Comparison of ENCODE assay signal across 10 mouse cellular contexts in the genomic region with DNA sequence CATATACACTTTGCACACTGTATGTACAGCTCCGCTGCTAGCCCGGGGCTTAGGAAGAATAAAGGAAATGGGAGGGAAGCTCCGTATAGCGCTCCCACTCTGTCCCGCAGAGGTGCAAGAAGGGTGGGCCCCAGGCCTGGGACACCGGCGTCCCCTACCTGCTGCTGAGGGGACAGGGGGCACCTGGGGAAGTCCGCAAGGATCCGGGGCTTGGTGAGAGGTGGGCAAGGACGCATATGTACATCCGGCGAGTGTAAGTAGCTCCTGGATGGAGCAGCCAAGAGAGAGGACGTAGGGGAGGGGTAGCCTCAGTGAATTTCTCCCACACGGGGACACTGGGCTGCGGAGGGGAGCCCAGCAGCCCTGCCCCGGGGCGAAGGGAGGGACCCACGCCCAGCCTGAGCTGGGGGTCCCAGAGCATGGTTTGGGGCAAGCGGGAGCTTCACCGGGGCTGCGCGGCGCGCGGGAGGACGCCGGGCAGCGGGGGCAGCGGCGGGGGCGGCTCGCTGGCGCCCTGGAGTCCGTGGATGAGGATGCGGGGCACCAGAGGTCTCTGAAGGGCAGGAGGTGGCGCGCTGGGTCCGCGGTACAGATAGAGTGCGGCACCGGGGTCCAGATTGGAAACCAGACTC. TPM values are rescaled to one million over a fixed set of nuclear protein-coding genes. Genes with fewer than 3 reads are reported as not detected.
A peak's percentile ranks its signal among the peaks of the same experiment; 100 is the strongest.
DNase-seq lines count a peak whose midpoint lies in the region; ATAC-seq and TF ChIP-seq lines count a peak whose summit lies in the region.
"Had no signal": no experiment of that assay in that cellular context is flagged by ENCODE, and none has a peak within 500 bp of the region (broad histone marks: within the 10 kb centered on the region; RNA-seq: fewer than 3 reads in every experiment).

No protein-coding gene starts in this region.

- H3K9me3 ChIP-seq in kidney, embryonic 16.5 days (ENCODE audit: low read length): no peaks in the 10 kb centered on the region
- H3K9me3 ChIP-seq in intestine, postnatal 0 days (ENCODE audit: control insufficient read depth): no peaks in the 10 kb centered on the region
- no peaks in the 10 kb centered on the region for H3K9me3 ChIP-seq in neural tube, embryonic 12.5 days
- H3K9me3 ChIP-seq: liver, embryonic 15.5 days had no signal

- H3K4me3 ChIP-seq in cerebellum, adult 2 months (replicated peaks; ENCODE audit: insufficient read depth, low read depth, low read length): no peak overlapping the region
- peak overlapping the region; percentile 32; the same call in 1 of the 2 replicates for H3K4me3 ChIP-seq in kidney, embryonic 16.5 days (ENCODE audit: low read length)
- 0 out of 2 replicates have a peak overlapping the region, but pooled peaks have one; percentile 2 for H3K4me3 ChIP-seq in intestine, postnatal 0 days (ENCODE audit: low read depth, low read length)
- H3K4me3 ChIP-seq in neural tube, embryonic 12.5 days: peak overlapping the region; percentile 13; the same call in 1 of the 2 replicates
- H3K4me3 ChIP-seq: liver, embryonic 15.5 days had no signal

- H3K4me2 ChIP-seq in kidney, embryonic 16.5 days (replicated peaks; ENCODE audit: low read depth, low read length): peak overlapping the region; percentile 50
- H3K4me2 ChIP-seq in intestine, postnatal 0 days (replicated peaks; ENCODE audit: low read depth): no peak overlapping the region
- peak overlapping the region; percentile 58 for H3K4me2 ChIP-seq in neural tube, embryonic 12.5 days (replicated peaks)
- H3K4me2 ChIP-seq: liver, embryonic 15.5 days had no signal

- no peaks in the 10 kb centered on the region for H3K27me3 ChIP-seq in cerebellum, adult 2 months (ENCODE audit: control insufficient read depth, insufficient read depth, low read length)
- peaks cover 82% of the 10 kb centered on the region for H3K27me3 ChIP-seq in kidney, embryonic 16.5 days (ENCODE audit: insufficient read depth, low read length)
- H3K27me3 ChIP-seq in intestine, postnatal 0 days (replicated peaks; ENCODE audit: control insufficient read depth, insufficient read depth, low read length): peaks cover 68% of the 10 kb centered on the region
- H3K27me3 ChIP-seq in neural tube, embryonic 12.5 days (replicated peaks): peaks cover 90% of the 10 kb centered on the region

- WGBS in cerebellum, adult 2 months: 46% methylated on average over 41 of the region's 41 CpGs
- WGBS in kidney, embryonic 16.5 days: under 1% methylated on average over 41 of the region's 41 CpGs
- 1% methylated on average over 40 of the region's 41 CpGs for WGBS in intestine, postnatal 0 days
- under 1% methylated on average over 41 of the region's 41 CpGs for WGBS in neural tube, embryonic 12.5 days

- peaks cover 3% of the 10 kb centered on the region; the same call in 1 of the 2 replicates for H3K4me1 ChIP-seq in cerebellum, adult 2 months (ENCODE audit: control insufficient read depth, insufficient read depth, low read length)
- H3K4me1 ChIP-seq in kidney, embryonic 16.5 days (ENCODE audit: insufficient read depth, low read length): peaks cover 19% of the 10 kb centered on the region
- no peaks in the 10 kb centered on the region for H3K4me1 ChIP-seq in intestine, postnatal 0 days (replicated peaks; ENCODE audit: control insufficient read depth, insufficient read depth, low read length)
- peaks cover 39% of the 10 kb centered on the region for H3K4me1 ChIP-seq in neural tube, embryonic 12.5 days
- H3K4me1 ChIP-seq: liver, embryonic 15.5 days had no signal

- TF ChIP-seq POLR2A in cerebellum, adult 2 months (IDR thresholded peaks at IDR 0.05; ENCODE audit: borderline replicate concordance, insufficient read depth, low read length): no peak

- DNase-seq in cerebellum, postnatal 10 days: peak; percentile 46 to 56
- no peak for DNase-seq in cerebellum, adult 2 months
- no peak for DNase-seq in kidney, postnatal 14 days
- no peak for DNase-seq in left cerebral cortex, adult 8-10 months (ENCODE audit: low spot score in 2 of 2)
- DNase-seq in ovary, postnatal 14 days (ENCODE audit: low spot score): no peak

- ATAC-seq in kidney, embryonic 16.5 days (ENCODE audit: low FRiP score, low TSS enrichment): peak; percentile 22; the same call in 1 of the 2 replicates
- no peak for ATAC-seq in intestine, postnatal 0 days
- no peak for ATAC-seq in neural tube, embryonic 12.5 days (ENCODE audit: low FRiP score, low read depth)
- ATAC-seq: inflammation-experienced regulatory T-cells, adult 6 months had no signal

- no peak for TF ChIP-seq CTCF in cerebellum, adult 2 months (IDR thresholded peaks at IDR 0.05; ENCODE audit: borderline replicate concordance, insufficient read depth, low read depth, low read length)
- no peak for TF ChIP-seq CTCF in intestine, postnatal 0 days (IDR thresholded peaks at IDR 0.05; ENCODE audit: low read depth)

- H3K9ac ChIP-seq in kidney, embryonic 16.5 days (replicated peaks; ENCODE audit: low read length): no peak overlapping the region
- H3K9ac ChIP-seq in intestine, postnatal 0 days (ENCODE audit: low read depth, low read length): no peak overlapping the region
- H3K9ac ChIP-seq in neural tube, embryonic 12.5 days: no peak overlapping the region
- H3K9ac ChIP-seq: liver, embryonic 15.5 days had no signal

- H3K36me3 ChIP-seq in kidney, embryonic 16.5 days (ENCODE audit: insufficient read depth, low read length): peaks cover 6% of the 10 kb centered on the region; the same call in 1 of the 2 replicates
- peaks cover 11% of the 10 kb centered on the region; the same call in 1 of the 2 replicates for H3K36me3 ChIP-seq in intestine, postnatal 0 days (ENCODE audit: control insufficient read depth, insufficient read depth)
- peaks cover 10% of the 10 kb centered on the region for H3K36me3 ChIP-seq in neural tube, embryonic 12.5 days

- H3K27ac ChIP-seq in cerebellum, adult 2 months (ENCODE audit: insufficient read depth, low read length): no peak overlapping the region
- H3K27ac ChIP-seq in kidney, embryonic 16.5 days (ENCODE audit: low read length): no peak overlapping the region
- H3K27ac ChIP-seq in intestine, postnatal 0 days (ENCODE audit: low read depth, low read length): no peak overlapping the region
- H3K27ac ChIP-seq in neural tube, embryonic 12.5 days: 0 out of 2 replicates have a peak overlapping the region, but pooled peaks have one; percentile 22
- H3K27ac ChIP-seq: liver, embryonic 15.5 days had no signal

RNA-seq across cellular contexts. Expression of gene Barhl1, which starts 7.2 kb away (rescaled TPM):
- 12.0 and 12.6 TPM in 2 replicates for polyA plus RNA-seq in cerebellum, adult 2 months (2012; rRNA removed)
- not detected in 2 replicates for polyA plus RNA-seq in kidney, embryonic 16.5 days (2015; fragmentation: Nextera tagmentation; extraction: Ambion mirVana)
- not detected in 2 replicates for polyA plus RNA-seq in intestine, postnatal 0 days (2015; fragmentation: Nextera tagmentation; extraction: Ambion mirVana)
- 13.5 and 17.4 TPM in 2 replicates for polyA plus RNA-seq in neural tube, embryonic 12.5 days (2016; fragmentation: Nextera tagmentation; extraction: Ambion mirVana)
- under 1 TPM in 2 of 4 experiments, not detected in 2; 0.14 to 0.55 TPM for total RNA-seq in left cerebral cortex, adult 8-10 months (2022)
- polyA plus RNA-seq: inflammation-experienced regulatory T-cells, adult 6 months; liver, embryonic 15.5 days had no signal

Comparison
In these comparisons a context has a peak if more than half of its experiments do, and no peak if none do; other contexts are left out.
1. DNase-seq: peak in cerebellum, postnatal 10 days (2 of 2); none in cerebellum, adult 2 months (0 of 2), kidney, postnatal 14 days (single experiment), left cerebral cortex, adult 8-10 months (0 of 2) and ovary, postnatal 14 days (single experiment).
2. RNA of gene Barhl1, which starts 7.2 kb away (polyA plus RNA-seq): 13.5 to 17.4 TPM in neural tube, embryonic 12.5 days and 12.0 to 12.6 TPM in cerebellum, adult 2 months; not detected in kidney, embryonic 16.5 days and not detected in intestine, postnatal 0 days; every median in the first group is over 10 times any median in the second.